In genomic region chr7:111809796-111810195, GRCm38 (mm10) we compare ENCODE assay signal across 29 mouse cellular contexts. TPM values are rescaled to one million over a fixed set of nuclear protein-coding genes. Genes with fewer than 3 reads are reported as not detected.
DNase-seq lines count a peak whose midpoint lies in the region; ATAC-seq and TF ChIP-seq lines count a peak whose summit lies in the region.
"Had no signal": no experiment of that assay in that cellular context is flagged by ENCODE, and none has a peak within 500 bp of the region (broad histone marks: within the 10 kb centered on the region; RNA-seq: fewer than 3 reads in every experiment).

No protein-coding gene starts in this region.

- ATAC-seq in forebrain, embryonic 11.5 days (replicated peaks; ENCODE audit: low FRiP score) = no peak
- no peak for ATAC-seq in forebrain, embryonic 15.5 days (replicated peaks)
- ATAC-seq in intestine, embryonic 14.5 days (replicated peaks; ENCODE audit: low FRiP score, low TSS enrichment, low read depth) = no peak
- no peak for ATAC-seq in intestine, postnatal 0 days
- ATAC-seq in lung, embryonic 15.5 days (ENCODE audit: borderline replicate concordance, extremely low read depth, low FRiP score, low TSS enrichment) = no peak
- ATAC-seq: activated CD4-positive, CD25-positive, alpha-beta regulatory T cell, adult 4 months; forebrain, embryonic 13.5 days; forebrain, postnatal 0 days; hindbrain, embryonic 16.5 days had no signal

- no peak overlapping the region for H3K4me3 ChIP-seq in forebrain, embryonic 11.5 days (ENCODE audit: low read depth, low read length)
- no peak overlapping the region for H3K4me3 ChIP-seq in forebrain, embryonic 15.5 days
- no peak overlapping the region for H3K4me3 ChIP-seq in intestine, embryonic 14.5 days (ENCODE audit: low read depth, low read length)
- no peak overlapping the region for H3K4me3 ChIP-seq in intestine, postnatal 0 days (ENCODE audit: low read depth, low read length)
- H3K4me3 ChIP-seq in lung, embryonic 15.5 days = no peak overlapping the region
- H3K4me3 ChIP-seq: embryonic facial prominence, embryonic 10.5 days; embryonic facial prominence, embryonic 13.5 days; erythroblast, embryonic 14.5 days; forebrain, embryonic 13.5 days; gastrocnemius, adult 2 months; hindbrain, embryonic 10.5 days; hindbrain, embryonic 13.5 days had no signal

- no peak overlapping the region for H3K9ac ChIP-seq in forebrain, embryonic 11.5 days (ENCODE audit: low read length)
- no peak overlapping the region for H3K9ac ChIP-seq in forebrain, embryonic 15.5 days (replicated peaks)
- H3K9ac ChIP-seq in intestine, embryonic 14.5 days (ENCODE audit: low read length) = no peak overlapping the region
- H3K9ac ChIP-seq in intestine, postnatal 0 days (ENCODE audit: low read depth, low read length) = no peak overlapping the region
- H3K9ac ChIP-seq in lung, embryonic 15.5 days = no peak overlapping the region
- H3K9ac ChIP-seq: embryonic facial prominence, embryonic 13.5 days; forebrain, embryonic 13.5 days; forebrain, postnatal 0 days; hindbrain, embryonic 13.5 days had no signal

- no peak overlapping the region for H3K4me2 ChIP-seq in forebrain, embryonic 11.5 days (ENCODE audit: low read depth, low read length, severe bottlenecking)
- H3K4me2 ChIP-seq in forebrain, embryonic 15.5 days (replicated peaks) = no peak overlapping the region
- H3K4me2 ChIP-seq in intestine, embryonic 14.5 days (ENCODE audit: low read length) = no peak overlapping the region
- H3K4me2 ChIP-seq in intestine, postnatal 0 days (replicated peaks; ENCODE audit: low read depth) = no peak overlapping the region
- H3K4me2 ChIP-seq in lung, embryonic 15.5 days = no peak overlapping the region
- H3K4me2 ChIP-seq: embryonic facial prominence, embryonic 13.5 days; forebrain, embryonic 13.5 days; heart, embryonic 11.5 days; hindbrain, embryonic 13.5 days had no signal

- no peaks in the 10 kb centered on the region for H3K4me1 ChIP-seq in forebrain, embryonic 11.5 days (replicated peaks; ENCODE audit: control insufficient read depth, insufficient read depth, low read length)
- no peaks in the 10 kb centered on the region for H3K4me1 ChIP-seq in forebrain, embryonic 15.5 days
- H3K4me1 ChIP-seq in intestine, embryonic 14.5 days (replicated peaks; ENCODE audit: control insufficient read depth, insufficient read depth, low read length) = peaks cover 3% of the 10 kb centered on the region; the same call in 1 of the 2 replicates
- no peaks in the 10 kb centered on the region for H3K4me1 ChIP-seq in intestine, postnatal 0 days (replicated peaks; ENCODE audit: control insufficient read depth, insufficient read depth, low read length)
- peaks cover 14% of the 10 kb centered on the region for H3K4me1 ChIP-seq in lung, embryonic 15.5 days
- H3K4me1 ChIP-seq: embryonic facial prominence, embryonic 10.5 days; embryonic facial prominence, embryonic 13.5 days; forebrain, embryonic 13.5 days; hindbrain, embryonic 10.5 days; hindbrain, embryonic 13.5 days had no signal

- 81% methylated on average over 3 of the region's 3 CpGs for WGBS in forebrain, embryonic 11.5 days
- 80% methylated on average over 3 of the region's 3 CpGs for WGBS in forebrain, embryonic 15.5 days
- 70% methylated on average over 3 of the region's 3 CpGs for WGBS in intestine, embryonic 14.5 days
- WGBS in intestine, postnatal 0 days = 60% methylated on average over 3 of the region's 3 CpGs
- WGBS in lung, embryonic 15.5 days = 29% methylated on average over 3 of the region's 3 CpGs

- H3K27ac ChIP-seq in forebrain, embryonic 11.5 days (ENCODE audit: low read depth, low read length) = no peak overlapping the region
- H3K27ac ChIP-seq in forebrain, embryonic 15.5 days (replicated peaks) = no peak overlapping the region
- H3K27ac ChIP-seq in intestine, embryonic 14.5 days (ENCODE audit: low read depth) = no peak overlapping the region
- H3K27ac ChIP-seq in intestine, postnatal 0 days (ENCODE audit: low read depth, low read length) = no peak overlapping the region
- peak overlapping the region; percentile 26; the same call in 1 of the 2 replicates for H3K27ac ChIP-seq in lung, embryonic 15.5 days
- H3K27ac ChIP-seq: embryonic facial prominence, embryonic 10.5 days; embryonic facial prominence, embryonic 13.5 days; forebrain, embryonic 13.5 days; gastrocnemius, adult 2 months; hindbrain, embryonic 10.5 days; hindbrain, embryonic 13.5 days had no signal

- peak; percentile 25 for DNase-seq in forebrain, embryonic 11.5 days (ENCODE audit: low spot score)
- peak; percentile 15 for DNase-seq in intestine, embryonic 14.5 days (ENCODE audit: low spot score)
- no peak for DNase-seq in lung, postnatal 14 days
- peak; percentile 29 for DNase-seq in testis, postnatal 10 days (ENCODE audit: low spot score)
- no peak for DNase-seq in testis, postnatal 14 days (ENCODE audit: low spot score)
- DNase-seq: adrenal gland, adult 8-10 months; adrenal gland, postnatal 25 days; cerebellum, adult 11-12 months; cerebellum, adult 8-10 months; cerebellum, postnatal 10 days; cerebellum, postnatal 36 days; embryo, embryonic 11 days; forebrain, postnatal 0 days; gastrocnemius, adult 2 months; gastrocnemius, postnatal 14 days; heart, adult 18-20 months; heart, postnatal 36 days had no signal

- H3K36me3 ChIP-seq in forebrain, embryonic 11.5 days (ENCODE audit: control insufficient read depth, insufficient read depth, low read length) = no peaks in the 10 kb centered on the region
- no peaks in the 10 kb centered on the region for H3K36me3 ChIP-seq in forebrain, embryonic 15.5 days
- H3K36me3 ChIP-seq in intestine, embryonic 14.5 days (ENCODE audit: control insufficient read depth, insufficient read depth, low read length) = no peaks in the 10 kb centered on the region
- H3K36me3 ChIP-seq in intestine, postnatal 0 days (ENCODE audit: control insufficient read depth, insufficient read depth) = no peaks in the 10 kb centered on the region
- H3K36me3 ChIP-seq in lung, embryonic 15.5 days = no peaks in the 10 kb centered on the region
- H3K36me3 ChIP-seq: embryonic facial prominence, embryonic 10.5 days; embryonic facial prominence, embryonic 13.5 days; hindbrain, embryonic 10.5 days; hindbrain, embryonic 13.5 days had no signal

- no peaks in the 10 kb centered on the region for H3K27me3 ChIP-seq in forebrain, embryonic 11.5 days (ENCODE audit: control insufficient read depth, insufficient read depth, low read length)
- H3K27me3 ChIP-seq in forebrain, embryonic 15.5 days = no peaks in the 10 kb centered on the region
- H3K27me3 ChIP-seq in intestine, embryonic 14.5 days (replicated peaks; ENCODE audit: control insufficient read depth, insufficient read depth, low read length) = no peaks in the 10 kb centered on the region
- no peaks in the 10 kb centered on the region for H3K27me3 ChIP-seq in intestine, postnatal 0 days (replicated peaks; ENCODE audit: control insufficient read depth, insufficient read depth, low read length)
- no peaks in the 10 kb centered on the region for H3K27me3 ChIP-seq in lung, embryonic 15.5 days
- H3K27me3 ChIP-seq: embryonic facial prominence, embryonic 13.5 days; forebrain, embryonic 13.5 days; hindbrain, embryonic 13.5 days had no signal

- H3K9me3 ChIP-seq in forebrain, embryonic 11.5 days (ENCODE audit: control insufficient read depth, low read length) = no peaks in the 10 kb centered on the region
- no peaks in the 10 kb centered on the region for H3K9me3 ChIP-seq in forebrain, embryonic 15.5 days
- no peaks in the 10 kb centered on the region for H3K9me3 ChIP-seq in intestine, embryonic 14.5 days (ENCODE audit: control insufficient read depth, low read length)
- H3K9me3 ChIP-seq in intestine, postnatal 0 days (ENCODE audit: control insufficient read depth) = no peaks in the 10 kb centered on the region
- H3K9me3 ChIP-seq in lung, embryonic 15.5 days = no peaks in the 10 kb centered on the region
- H3K9me3 ChIP-seq: embryonic facial prominence, embryonic 10.5 days; embryonic facial prominence, embryonic 13.5 days; forebrain, embryonic 13.5 days; hindbrain, embryonic 10.5 days; hindbrain, embryonic 13.5 days had no signal

- no peak for TF ChIP-seq CTCF in intestine, postnatal 0 days (IDR thresholded peaks at IDR 0.05; ENCODE audit: low read depth)

RNA-seq across cellular contexts. Expression of gene Galnt18, which starts 30.0 kb away (rescaled TPM):
- 4.5 and 4.9 TPM in 2 replicates for polyA plus RNA-seq in forebrain, embryonic 11.5 days (2014; fragmentation: Nextera tagmentation; extraction: Ambion mirVana)
- 10.2 and 10.4 TPM in 2 replicates for polyA plus RNA-seq in forebrain, embryonic 15.5 days (2015; fragmentation: Nextera tagmentation; extraction: Ambion mirVana)
- 18.8 and 23.8 TPM in 2 replicates for polyA plus RNA-seq in intestine, embryonic 14.5 days (2014; fragmentation: Nextera tagmentation; extraction: Ambion mirVana)
- 6.9 and 7.8 TPM in 2 replicates for polyA plus RNA-seq in intestine, postnatal 0 days (2015; fragmentation: Nextera tagmentation; extraction: Ambion mirVana)
- 35.8 and 38.2 TPM in 2 replicates for polyA plus RNA-seq in lung, embryonic 15.5 days (2015; fragmentation: Nextera tagmentation; extraction: Ambion mirVana)
- polyA plus RNA-seq: activated CD4-positive, CD25-positive, alpha-beta regulatory T cell, adult 4 months; erythroblast, embryonic 14.5 days had no signal

Comparison
In these comparisons a context has a peak if more than half of its experiments do, and no peak if none do; other contexts are left out.
1. DNase-seq: peak in forebrain, embryonic 11.5 days (single experiment), intestine, embryonic 14.5 days (single experiment) and testis, postnatal 10 days (single experiment); none in lung, postnatal 14 days (single experiment) and testis, postnatal 14 days (single experiment).